Mouse (Mus musculus): Measurements from ENCODE around the gene Scnn1b.

The Scnn1b gene

GRCm38 (mm10) chr7:121963883-121964398 lies 99.1 kb downstream of the Scnn1b start:
- DNase-seq (ENCODE audit: low read depth, low spot score), result peak; percentile 61

DNA sequence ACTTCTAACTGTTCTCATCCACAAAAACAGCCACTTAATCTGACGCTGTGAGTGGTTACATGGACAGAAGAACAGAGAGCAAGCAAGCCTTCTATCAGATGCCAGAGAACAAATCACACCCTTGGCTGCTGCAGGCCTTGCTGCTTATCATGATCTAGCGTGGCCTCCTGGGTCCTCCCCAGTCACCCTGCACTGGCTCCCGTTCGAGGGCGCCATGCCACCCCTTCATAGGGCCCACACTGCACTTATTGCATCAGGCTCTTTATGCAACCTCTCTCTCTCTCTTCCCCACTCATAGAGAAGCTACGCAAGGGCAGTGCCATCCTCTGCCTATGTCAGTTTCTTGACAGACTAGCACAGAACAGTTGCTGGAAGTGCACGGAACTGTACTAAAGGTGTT lies 101.3 kb downstream of the Scnn1b start:
- DNase-seq (ENCODE audit: low read depth, low spot score), result no peak
